Mouse (Mus musculus): ENCODE data around the gene Kat2a.
"Not testable (repeated sequence)": the region's sequence is repeated elsewhere in the genome, so short reads cannot be mapped to it uniquely, and the experiment has no call there.

Kat2a gene

DNA sequence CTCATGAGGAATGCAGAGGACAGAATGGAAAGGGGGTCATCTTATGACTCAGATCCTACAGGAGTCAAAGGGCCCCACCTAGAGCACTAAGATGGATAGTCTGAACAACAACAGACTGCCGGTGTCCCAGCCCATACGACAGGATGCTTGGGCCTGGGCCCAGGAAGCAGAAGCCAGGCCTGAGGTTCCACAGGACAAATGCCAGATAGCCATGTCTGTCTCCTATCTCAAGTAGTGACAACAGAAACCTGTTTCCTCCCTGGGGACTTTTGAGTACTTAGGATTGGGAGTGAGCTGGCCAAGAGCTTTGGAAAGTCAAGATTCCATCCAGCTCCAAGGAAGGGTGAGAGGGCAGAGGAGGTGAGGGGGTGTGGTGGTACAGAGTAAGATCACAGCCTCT, 40.3 kb downstream of the Kat2a start:
- DNase-seq (ENCODE audit: low read depth), result no peak

DNA sequence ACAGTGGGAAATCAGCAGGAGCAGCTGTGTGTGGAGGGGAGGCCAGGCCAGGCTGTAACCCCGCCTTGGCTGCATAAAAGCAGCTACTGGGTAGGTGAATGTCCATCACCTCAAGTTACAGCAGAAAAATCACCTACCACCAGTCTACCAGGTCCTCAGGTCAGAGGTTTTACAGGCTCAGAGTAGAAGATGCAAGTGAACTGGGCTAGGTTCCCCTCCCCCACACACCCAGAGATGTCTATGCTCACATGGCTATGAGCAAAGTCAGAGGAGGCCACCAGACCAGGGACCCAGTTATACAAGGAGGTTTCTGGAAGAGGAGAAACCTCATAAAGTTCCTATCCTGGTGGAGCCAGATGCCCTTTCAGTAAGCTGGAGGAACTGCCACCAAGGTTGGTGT, 41.2 kb downstream of the Kat2a start:
- DNase-seq (ENCODE audit: low read depth), result no peak

DNA sequence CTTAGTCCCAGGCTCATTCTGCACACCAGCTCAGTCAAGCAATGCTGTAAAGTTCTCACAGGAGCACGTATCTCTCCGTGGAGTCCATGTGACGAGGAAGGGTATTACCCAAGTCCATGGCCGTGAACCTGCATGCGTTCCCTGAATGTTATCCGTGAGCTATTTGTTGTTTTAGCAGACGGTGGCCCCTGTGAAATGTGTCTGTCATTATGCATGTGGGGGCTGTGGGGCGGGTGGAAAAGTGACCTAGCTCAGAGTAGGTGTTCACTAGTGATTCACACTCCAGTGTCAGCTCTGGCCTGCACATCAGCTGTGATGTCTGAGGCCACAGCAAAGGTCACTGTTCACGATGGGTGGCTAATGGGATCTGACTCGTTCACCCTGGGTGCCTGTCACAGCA, 52.5 kb downstream of the Kat2a start:
- no peak for DNase-seq (ENCODE audit: low read depth)

DNA sequence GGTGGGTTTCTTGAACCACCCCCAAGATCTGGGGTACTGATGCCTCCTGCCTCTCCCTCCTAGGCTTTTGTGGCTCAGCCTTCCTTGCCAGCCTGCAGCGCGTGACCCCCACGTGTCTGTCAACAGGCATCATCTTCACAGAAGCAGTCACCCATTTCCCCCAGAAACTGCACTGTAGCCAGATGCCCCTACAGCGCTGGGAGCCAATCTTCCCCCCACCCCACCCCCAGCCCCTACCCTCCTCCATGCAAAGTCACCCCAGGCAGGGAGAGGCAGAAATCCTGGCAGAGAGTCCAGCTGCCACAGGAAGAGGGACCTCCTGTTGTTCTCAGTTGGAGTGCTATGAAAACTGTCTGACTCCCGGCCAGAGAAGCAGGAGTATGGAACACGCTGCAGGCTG, 55.8 kb downstream of the Kat2a start:
- DNase-seq (ENCODE audit: low read depth), result no peak

DNA sequence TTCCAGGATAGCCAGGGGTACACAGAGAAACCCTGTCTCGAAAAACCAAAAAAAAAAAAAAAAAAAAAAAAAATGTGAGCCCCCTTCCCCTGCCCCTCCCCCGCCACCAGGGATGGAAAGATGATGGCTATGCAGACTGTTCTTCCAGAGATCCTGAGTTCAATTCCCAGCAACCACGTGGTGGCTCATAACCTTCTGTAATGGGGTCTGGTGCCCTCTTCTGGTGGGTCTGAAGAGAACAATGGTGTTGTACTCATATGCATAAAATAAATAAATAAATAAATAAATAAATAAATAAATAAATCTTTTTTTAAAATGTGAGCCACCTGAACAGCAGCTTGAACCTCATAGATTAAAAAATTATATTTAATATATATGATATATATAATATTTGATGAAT, 56.7 kb downstream of the Kat2a start:
- DNase-seq (ENCODE audit: low read depth), result not testable (repeated sequence)

All from c-Kit-positive CD71-positive TER-119-negative erythroid progenitor cells, embryonic 14.5 days (primary cell).